Mouse (Mus musculus): ENCODE results near the gene Eya4. TPM values are rescaled to one million over a fixed set of nuclear protein-coding genes. Genes with fewer than 3 reads are reported as not detected.

Eya4 gene
- total RNA-seq, 2 experiments from 2014 or later, result not detected

GRCm38 (mm10) chr10:23080749-23081547, 269.6 kb downstream of the Eya4 start:
- ATAC-seq (replicated peaks; ENCODE audit: poor library complexity), result peak; percentile 91

GRCm38 (mm10) chr10:23076691-23077385, 273.7 kb downstream of the Eya4 start:
- peak; percentile 69 for ATAC-seq (replicated peaks; ENCODE audit: poor library complexity)

GRCm38 (mm10) chr10:23073431-23073830, 277.2 kb downstream of the Eya4 start:
- ATAC-seq (replicated peaks; ENCODE audit: poor library complexity), result no peak

GRCm38 (mm10) chr10:23063637-23064036, 286.9 kb downstream of the Eya4 start:
- no peak for ATAC-seq (replicated peaks; ENCODE audit: poor library complexity)

- ATAC-seq (replicated peaks; ENCODE audit: poor library complexity), result no peak
These were observed 287.9 kb downstream of the Eya4 start for GRCm38 (mm10) chr10:23062719-23063118.

GRCm38 (mm10) chr10:23060694-23061060, 289.9 kb downstream of the Eya4 start:
- no peak for ATAC-seq (replicated peaks; ENCODE audit: poor library complexity)

GRCm38 (mm10) chr10:23060041-23060693, 290.4 kb downstream of the Eya4 start:
- ATAC-seq (replicated peaks; ENCODE audit: poor library complexity), result no peak

GRCm38 (mm10) chr10:23053379-23053915, 297.1 kb downstream of the Eya4 start:
- ATAC-seq (replicated peaks; ENCODE audit: poor library complexity), result no peak
